Mouse (Mus musculus) brain, adult 2 months (tissue): ENCODE results near the gene Arhgef9.

Experiments used
- DNase-seq: peaks from one replicate; pipeline ENCODE4 v3.0.0; 2011; ENCODE audit warnings: low read depth, low spot score

Gene Arhgef9

GRCm38 (mm10) chrX:95196104-95196919 lies at the start of gene Arhgef9:
Gene Arhgef9, minus strand, starts transcription at chrX:95196856.
- peak; percentile 40 for DNase-seq

GRCm38 (mm10) chrX:95238896-95239295 lies 42.2 kb upstream of the Arhgef9 start:
- DNase-seq, result no peak

- peak; percentile 40 for DNase-seq
Measured at GRCm38 (mm10) chrX:95195363-95196103, 1.1 kb downstream of the Arhgef9 start.

- DNase-seq, result peak; percentile 81
Measured at GRCm38 (mm10) chrX:95175978-95176377, 20.7 kb downstream of the Arhgef9 start.

- peak; percentile 99 for DNase-seq
Measured at GRCm38 (mm10) chrX:95166317-95166716, 30.3 kb downstream of the Arhgef9 start.

- no peak for DNase-seq
Measured at GRCm38 (mm10) chrX:95165671-95166127, 31.0 kb downstream of the Arhgef9 start.

- peak; percentile 84 for DNase-seq
Measured at GRCm38 (mm10) chrX:95164140-95164539, 32.5 kb downstream of the Arhgef9 start.

GRCm38 (mm10) chrX:95163452-95163851 lies 33.2 kb downstream of the Arhgef9 start:
- no peak for DNase-seq

GRCm38 (mm10) chrX:95156833-95157386 lies 39.7 kb downstream of the Arhgef9 start:
- DNase-seq, result peak; percentile 77

GRCm38 (mm10) chrX:95138636-95139035 lies 58.0 kb downstream of the Arhgef9 start:
- DNase-seq, result peak; percentile 55

- no peak for DNase-seq
Measured at GRCm38 (mm10) chrX:95133502-95133901, 63.2 kb downstream of the Arhgef9 start.

- DNase-seq, result no peak
Measured at GRCm38 (mm10) chrX:95132996-95133395, 63.7 kb downstream of the Arhgef9 start.

- peak; percentile 73 for DNase-seq
Measured at GRCm38 (mm10) chrX:95131783-95132182, 64.9 kb downstream of the Arhgef9 start.

GRCm38 (mm10) chrX:95123462-95123861 lies 73.2 kb downstream of the Arhgef9 start:
- peak; percentile 66 for DNase-seq

- peak; percentile 57 for DNase-seq
Measured at GRCm38 (mm10) chrX:95104361-95104760, 92.3 kb downstream of the Arhgef9 start.

GRCm38 (mm10) chrX:95087674-95088073 lies 109.0 kb downstream of the Arhgef9 start:
- DNase-seq, result peak; percentile 32

GRCm38 (mm10) chrX:95077013-95077699 lies 119.5 kb downstream of the Arhgef9 start:
- DNase-seq, result no peak

GRCm38 (mm10) chrX:95027907-95028306 lies 168.7 kb downstream of the Arhgef9 start:
- DNase-seq, result no peak

- DNase-seq, result peak; percentile 93
Measured at GRCm38 (mm10) chrX:95026361-95026892, 170.2 kb downstream of the Arhgef9 start, which contains the start of gene Spin4. Gene Spin4, minus strand, starts transcription at chrX:95026682.

GRCm38 (mm10) chrX:95025779-95026360 lies 170.8 kb downstream of the Arhgef9 start:
- DNase-seq, result no peak

GRCm38 (mm10) chrX:95012033-95012432 lies 184.6 kb downstream of the Arhgef9 start:
- peak; percentile 46 for DNase-seq
